Mouse (Mus musculus) limb, embryonic 11.5 days (tissue): Measurements from ENCODE around the gene Ints3. TPM values are rescaled to one million over a fixed set of nuclear protein-coding genes. Genes with fewer than 3 reads are reported as not detected.

Experiments used
- ATAC-seq: fragments of 200-750 bp; cut with Nextera tagmentation; 2 replicates; pipeline ENCODE4 v1.8.0; 2017; ENCODE audit warnings: low read depth; ENCODE audit not compliant: insufficient number of reproducible peaks, low FRiP score, low TSS enrichment
- DNase-seq: peaks from one replicate; pipeline ENCODE4 v3.0.0-alpha.2; 2015; ENCODE audit warnings: low spot score
- H3K27ac ChIP-seq: fragments of 300-500 bp; sonication (generic); replicated peaks from 2 replicates; pipeline ENCODE4 v1.5.1; 2014; ENCODE audit warnings: low read depth, mild to moderate bottlenecking, low read length
- H3K27me3 ChIP-seq: fragments of 300-500 bp; sonication (generic); 2 replicates; pipeline ENCODE4 v1.6.1; 2014; ENCODE audit warnings: mild to moderate bottlenecking, low read length, mixed read lengths; ENCODE audit not compliant: control insufficient read depth, insufficient read depth
- H3K36me3 ChIP-seq: fragments of 300-500 bp; sonication (generic); 2 replicates; pipeline ENCODE4 v1.6.1; 2014; ENCODE audit warnings: mild to moderate bottlenecking, low read length, moderate library complexity, mixed read lengths; ENCODE audit not compliant: control insufficient read depth, insufficient read depth
- H3K4me1 ChIP-seq: fragments of 300-500 bp; sonication (generic); 2 replicates; pipeline ENCODE4 v1.6.1; 2014; ENCODE audit warnings: low read length, mixed read lengths; ENCODE audit not compliant: control insufficient read depth, insufficient read depth
- H3K4me2 ChIP-seq: fragments of 300-500 bp; sonication (generic); 2 replicates; pipeline ENCODE4 v1.6.1; 2014; ENCODE audit warnings: low read depth, mild to moderate bottlenecking, moderate library complexity; ENCODE audit not compliant: severe bottlenecking
- H3K4me3 ChIP-seq: fragments of 300-500 bp; sonication (generic); 2 replicates; pipeline ENCODE4 v1.5.1; 2014; ENCODE audit warnings: low read depth, low read length
- H3K9ac ChIP-seq: fragments of 300-500 bp; sonication (generic); 2 replicates; pipeline ENCODE4 v1.6.1; 2014; ENCODE audit warnings: mild to moderate bottlenecking, low read length
- H3K9me3 ChIP-seq: fragments of 300-500 bp; sonication (generic); 2 replicates; pipeline ENCODE4 v1.6.1; 2016; ENCODE audit warnings: low read length; ENCODE audit not compliant: control insufficient read depth
- WGBS: fragments of 180-500 bp; shearing (Covaris S2); extraction: QIAGEN DNeasy Blood & Tissue Kit; methylation state at CpG from one replicate; pipeline ENCODE4 v1.1.7; 2014; 5-methylcytosine and 5-hydroxymethylcytosine counted together
- polyA plus RNA-seq: library from polyadenylated mRNA; unstranded; fragments of >200 nt; fragmentation: Nextera tagmentation; extraction: Ambion mirVana; gene quantifications from 2 replicates; pipeline ENCODE4 v1.2.1, GENCODE M21; 2014

The Ints3 gene
- polyA plus RNA-seq, 1 experiment from 2014 or later, result 47.2 TPM

DNA sequence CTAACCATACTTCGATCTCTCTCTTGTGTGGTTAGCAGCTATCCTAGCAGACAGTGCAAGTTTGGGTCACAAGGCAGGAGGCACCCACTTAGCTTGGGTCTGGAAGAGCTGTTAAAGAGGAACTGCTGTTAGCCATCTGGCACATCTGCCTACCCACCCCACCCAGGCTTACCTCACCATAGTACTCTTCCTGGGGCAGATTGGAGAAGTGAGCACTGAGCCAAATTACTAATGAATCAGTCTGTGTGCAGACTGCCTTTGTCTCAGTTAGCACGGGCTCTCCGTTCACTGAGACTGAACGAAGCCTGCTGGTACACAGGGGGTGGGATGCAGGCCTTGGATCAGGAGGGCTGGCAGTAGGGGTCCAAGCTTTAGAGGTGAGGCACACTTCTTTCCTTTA is 49.7 kb downstream of the Ints3 start:
- Histone ChIP-seq H3K27ac (no peak overlapping the region), H3K36me3 (peaks cover 9% of the 10 kb centered on the region; the same call in 1 of the 2 replicates), H3K4me2 (no peak overlapping the region), H3K4me1 (peaks cover 15% of the 10 kb centered on the region), H3K4me3 (no peak overlapping the region), H3K9me3 (no peaks in the 10 kb centered on the region), H3K9ac (no peak overlapping the region), H3K27me3 (no peaks in the 10 kb centered on the region)
- 97% methylated on average over 4 of the region's 4 CpGs for WGBS
- DNase-seq (no peak), ATAC-seq (no peak)

GRCm38 (mm10) chr3:90381727-90382126 is 51.7 kb downstream of the Ints3 start:
- H3K27me3 ChIP-seq, result no peaks in the 10 kb centered on the region
- H3K4me2 ChIP-seq, result no peak overlapping the region
- ATAC-seq, result no peak
- no peak overlapping the region for H3K9ac ChIP-seq
- no peaks in the 10 kb centered on the region for H3K9me3 ChIP-seq
- H3K27ac ChIP-seq, result no peak overlapping the region
- DNase-seq, result no peak
- no peaks in the 10 kb centered on the region for H3K4me1 ChIP-seq
- 68% methylated on average over 11 of the region's 11 CpGs for WGBS
- H3K36me3 ChIP-seq, result peaks cover 3% of the 10 kb centered on the region; the same call in 1 of the 2 replicates
- H3K4me3 ChIP-seq, result no peak overlapping the region

- Histone ChIP-seq H3K36me3 (no peaks in the 10 kb centered on the region), H3K4me1 (no peaks in the 10 kb centered on the region), H3K9ac (no peak overlapping the region), H3K27ac (no peak overlapping the region), H3K4me3 (no peak overlapping the region), H3K9me3 (no peaks in the 10 kb centered on the region), H3K27me3 (no peaks in the 10 kb centered on the region), H3K4me2 (no peak overlapping the region)
- DNase-seq (no peak), ATAC-seq (no peak)
- 91% methylated on average over 5 of the region's 5 CpGs for WGBS
Measured at GRCm38 (mm10) chr3:90378496-90378895, 54.9 kb downstream of the Ints3 start.

GRCm38 (mm10) chr3:90376247-90376585 is 57.2 kb downstream of the Ints3 start:
- DNase-seq (no peak), ATAC-seq (no peak)
- no peak overlapping the region for H3K27ac ChIP-seq
- no peaks in the 10 kb centered on the region for H3K36me3 ChIP-seq
- no peaks in the 10 kb centered on the region for H3K27me3 ChIP-seq
- 77% methylated on average over 1 of the region's 1 CpGs for WGBS
- H3K4me1 ChIP-seq, result no peaks in the 10 kb centered on the region
- H3K4me3 ChIP-seq, result no peak overlapping the region
- H3K9ac ChIP-seq, result no peak overlapping the region
- no peak overlapping the region for H3K4me2 ChIP-seq
- H3K9me3 ChIP-seq, result no peaks in the 10 kb centered on the region

GRCm38 (mm10) chr3:90375562-90376246 is 57.7 kb downstream of the Ints3 start:
- no peak overlapping the region for H3K9ac ChIP-seq
- no peak for ATAC-seq
- 79% methylated on average over 3 of the region's 3 CpGs for WGBS

GRCm38 (mm10) chr3:90374368-90374767 is 59.1 kb downstream of the Ints3 start:
- 83% methylated on average over 4 of the region's 4 CpGs for WGBS
- no peaks in the 10 kb centered on the region for H3K4me1 ChIP-seq
- H3K4me3 ChIP-seq, result no peak overlapping the region
- H3K4me2 ChIP-seq, result no peak overlapping the region
- DNase-seq, result no peak
- H3K27ac ChIP-seq, result no peak overlapping the region
- no peaks in the 10 kb centered on the region for H3K9me3 ChIP-seq
- no peaks in the 10 kb centered on the region for H3K36me3 ChIP-seq
- H3K9ac ChIP-seq, result no peak overlapping the region
- no peaks in the 10 kb centered on the region for H3K27me3 ChIP-seq
- no peak for ATAC-seq

More at GRCm38 (mm10) chr3:90375562-90376246, 57.7 kb downstream of the Ints3 start:
- no peaks in the 10 kb centered on the region for H3K9me3 ChIP-seq
- H3K4me2 ChIP-seq, result no peak overlapping the region
- H3K27ac ChIP-seq, result no peak overlapping the region
- no peak overlapping the region for H3K4me3 ChIP-seq
- no peak for DNase-seq
- no peaks in the 10 kb centered on the region for H3K4me1 ChIP-seq
- no peaks in the 10 kb centered on the region for H3K27me3 ChIP-seq
- no peaks in the 10 kb centered on the region for H3K36me3 ChIP-seq

DNA sequence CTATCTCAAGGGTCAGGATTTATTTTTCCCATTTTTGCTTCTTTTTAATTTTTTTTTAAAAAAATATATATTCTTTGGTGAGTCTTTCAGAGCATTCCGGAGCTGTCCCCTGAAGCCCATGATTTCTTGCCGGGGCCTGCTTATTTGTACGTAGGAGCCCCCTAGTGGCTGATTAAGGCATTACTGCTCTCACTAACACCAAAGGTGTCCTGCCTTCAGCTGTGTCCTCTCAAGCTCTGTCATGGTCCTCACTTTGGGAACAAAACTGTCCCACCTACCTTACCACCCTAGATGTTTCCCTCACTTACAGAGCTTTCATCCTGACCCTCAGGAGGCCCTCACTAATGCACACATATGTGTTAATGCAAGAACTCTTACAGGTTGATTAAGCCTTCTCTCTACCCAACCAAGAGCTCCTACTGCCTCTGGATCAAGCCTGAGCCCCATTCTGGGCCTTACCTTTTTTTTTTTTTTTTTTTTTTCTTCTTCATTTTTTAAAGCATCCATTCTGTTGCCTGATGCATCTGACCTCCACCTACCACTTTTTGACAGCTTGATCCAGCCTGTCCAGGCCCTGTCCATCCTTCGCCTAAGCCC is 59.9 kb downstream of the Ints3 start:
- 30% methylated on average over 4 of the region's 4 CpGs for WGBS
- no peaks in the 10 kb centered on the region for H3K9me3 ChIP-seq
- no peaks in the 10 kb centered on the region for H3K36me3 ChIP-seq
- no peaks in the 10 kb centered on the region for H3K4me1 ChIP-seq
- no peak overlapping the region for H3K27ac ChIP-seq
- DNase-seq (peak; percentile 84), ATAC-seq (no peak)
- H3K4me2 ChIP-seq, result no peak overlapping the region
- no peak overlapping the region for H3K4me3 ChIP-seq
- H3K27me3 ChIP-seq, result no peaks in the 10 kb centered on the region
- no peak overlapping the region for H3K9ac ChIP-seq

- no peaks in the 10 kb centered on the region for H3K36me3 ChIP-seq
- H3K9me3 ChIP-seq, result no peaks in the 10 kb centered on the region
- no peak overlapping the region for H3K27ac ChIP-seq
- no peaks in the 10 kb centered on the region for H3K27me3 ChIP-seq
- ATAC-seq (peak; percentile 38; the same call in 1 of the 2 replicates), DNase-seq (no peak)
- H3K4me2 ChIP-seq, result no peak overlapping the region
- WGBS, result 60% methylated on average over 5 of the region's 5 CpGs
- no peaks in the 10 kb centered on the region for H3K4me1 ChIP-seq
- H3K4me3 ChIP-seq, result no peak overlapping the region
- no peak overlapping the region for H3K9ac ChIP-seq
Measured at GRCm38 (mm10) chr3:90372817-90373216, 60.6 kb downstream of the Ints3 start.
